Mouse (Mus musculus) heart, adult 2 months (tissue): ENCODE measurements around the gene Sesn1.
"Not testable (repeated sequence)": the region's sequence is repeated elsewhere in the genome, so short reads cannot be mapped to it uniquely, and the experiment has no call there.

Experiments
- CTCF ChIP-seq: fragments of 200-600 bp; IDR thresholded peaks from 2 replicates; pipeline ENCODE4 v1.8.1; 2022; ENCODE audit warnings: antibody characterized with exemption, mild to moderate bottlenecking, moderate library complexity
- POLR2A ChIP-seq: fragments of 200-500 bp; IDR thresholded peaks from 2 replicates; pipeline ENCODE4 v1.6.1; 2011; ENCODE audit warnings: mild to moderate bottlenecking, low read depth, low read length, control low read depth; ENCODE audit not compliant: insufficient read depth

DNA sequence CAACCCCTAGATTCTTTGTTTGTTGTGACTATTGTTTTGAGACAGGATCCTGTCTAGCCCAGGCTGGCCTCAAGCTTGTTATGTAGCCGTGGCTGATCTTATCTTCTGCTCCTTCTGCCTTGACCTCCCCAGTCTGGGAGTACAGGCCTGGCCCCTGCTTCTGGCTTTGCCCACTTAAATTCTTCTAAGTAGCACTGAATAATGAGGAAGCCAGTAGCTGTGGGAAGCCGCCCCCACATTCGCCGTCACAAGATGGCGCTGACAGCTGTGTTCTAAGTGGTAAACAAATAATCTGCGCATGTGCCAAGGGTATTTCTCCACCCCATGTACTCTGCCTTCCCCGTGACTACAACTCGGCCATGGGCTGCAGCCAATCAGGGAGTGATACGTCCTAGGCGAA, 142.6 kb downstream of the Sesn1 start:
- TF ChIP-seq POLR2A, CTCF: not testable (repeated sequence)
